16 mouse cellular contexts compared by ENCODE assay signal in the genomic region with DNA sequence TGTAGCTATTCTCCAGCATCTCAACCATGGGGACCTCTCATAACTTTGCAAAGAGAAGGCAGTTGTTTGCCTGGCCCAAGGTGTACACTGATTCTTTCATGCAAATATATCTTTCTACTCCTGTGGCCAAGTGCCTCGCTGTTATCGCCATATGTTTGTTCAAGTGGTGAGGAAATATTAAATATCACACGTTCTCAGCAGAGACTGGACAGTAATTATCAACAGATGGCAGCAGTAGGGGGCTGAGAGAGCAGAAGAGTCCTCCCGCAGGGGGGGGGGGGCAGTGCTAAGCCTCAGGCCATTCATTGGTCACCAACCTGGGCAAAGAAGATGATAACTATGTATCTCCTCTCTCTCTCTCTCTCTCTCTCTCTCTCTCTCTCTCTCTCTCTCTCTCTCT.
A peak's percentile ranks its signal among the peaks of the same experiment; 100 is the strongest.
DNase-seq lines count a peak whose midpoint lies in the region; ATAC-seq lines count a peak whose summit lies in the region.
"Had no signal": no experiment of that assay in that cellular context is flagged by ENCODE, and none has a peak within 500 bp of the region (broad histone marks: within the 10 kb centered on the region; RNA-seq: fewer than 3 reads in every experiment).

No protein-coding gene starts in this region.

- DNase-seq in cerebellum, adult 18-20 months = peak; percentile 82 to 87
- peak; percentile 58 for DNase-seq in embryo, embryonic 11 days
- no peak for DNase-seq in frontal cortex, postnatal 10 days (ENCODE audit: low spot score in 2 of 2)
- DNase-seq in T-cell, adult 2 months (ENCODE audit: low spot score) = no peak
- no peak for DNase-seq in left cerebral cortex, adult 9 months (ENCODE audit: low spot score in 2 of 2)
- DNase-seq: gastrocnemius, postnatal 36 days; lung, adult 2 months; thymus, postnatal 4 days had no signal

- no peaks in the 10 kb centered on the region for H3K9me3 ChIP-seq in limb, embryonic 13.5 days
- H3K9me3 ChIP-seq: embryonic facial prominence, embryonic 12.5 days; forebrain, embryonic 12.5 days; heart, embryonic 15.5 days; stomach, embryonic 15.5 days had no signal

- no peak overlapping the region for H3K9ac ChIP-seq in limb, embryonic 13.5 days
- H3K9ac ChIP-seq: embryonic facial prominence, embryonic 12.5 days; forebrain, embryonic 12.5 days; heart, embryonic 15.5 days; stomach, embryonic 15.5 days had no signal

- no peaks in the 10 kb centered on the region for H3K36me3 ChIP-seq in limb, embryonic 13.5 days
- H3K36me3 ChIP-seq: embryonic facial prominence, embryonic 12.5 days; forebrain, embryonic 12.5 days; heart, embryonic 15.5 days; stomach, embryonic 15.5 days had no signal

- WGBS in limb, embryonic 13.5 days = 17% methylated on average over 4 of the region's 4 CpGs

- no peak overlapping the region for H3K27ac ChIP-seq in limb, embryonic 13.5 days
- H3K27ac ChIP-seq: embryonic facial prominence, embryonic 12.5 days; forebrain, embryonic 12.5 days; heart, embryonic 15.5 days; stomach, embryonic 15.5 days had no signal

- H3K27me3 ChIP-seq in limb, embryonic 13.5 days = no peaks in the 10 kb centered on the region
- H3K27me3 ChIP-seq: embryonic facial prominence, embryonic 12.5 days; forebrain, embryonic 12.5 days; heart, embryonic 15.5 days; Patski; stomach, embryonic 15.5 days had no signal

- H3K4me2 ChIP-seq in limb, embryonic 13.5 days (replicated peaks) = no peak overlapping the region
- H3K4me2 ChIP-seq: embryonic facial prominence, embryonic 12.5 days; forebrain, embryonic 12.5 days; heart, embryonic 15.5 days; stomach, embryonic 15.5 days had no signal

- ATAC-seq in cerebellum, adult (ENCODE audit: insufficient number of reproducible peaks, low FRiP score, low TSS enrichment) = peak; percentile 94
- ATAC-seq in limb, embryonic 13.5 days (ENCODE audit: low FRiP score, low read depth) = peak; percentile 22; the same call in 1 of the 2 replicates
- ATAC-seq: inflammation-experienced regulatory T-cells, adult 6 months; Patski had no signal

- peaks cover 13% of the 10 kb centered on the region for H3K4me1 ChIP-seq in limb, embryonic 13.5 days
- H3K4me1 ChIP-seq: forebrain, embryonic 12.5 days; heart, embryonic 15.5 days; stomach, embryonic 15.5 days had no signal

- no peak overlapping the region for H3K4me3 ChIP-seq in limb, embryonic 13.5 days
- H3K4me3 ChIP-seq: embryonic facial prominence, embryonic 12.5 days; forebrain, embryonic 12.5 days; heart, embryonic 15.5 days; stomach, embryonic 15.5 days had no signal

Comparison
In these comparisons a context has a peak if more than half of its experiments do, and no peak if none do; other contexts are left out.
1. DNase-seq: peak in cerebellum, adult 18-20 months (2 of 2) and embryo, embryonic 11 days (single experiment); none in frontal cortex, postnatal 10 days (0 of 2), T-cell, adult 2 months (single experiment) and left cerebral cortex, adult 9 months (0 of 2).